Mouse (Mus musculus) brain, embryonic 18.5 days (tissue): Measurements from ENCODE around the gene Syne2.
"Not testable (repeated sequence)": the region's sequence is repeated elsewhere in the genome, so short reads cannot be mapped to it uniquely, and the experiment has no call there.

ENCODE experiments used
- DNase-seq: peaks from one replicate; pipeline ENCODE4 v3.0.0-alpha.2; 2012; ENCODE audit warnings: low read depth, low spot score

Gene Syne2

GRCm38 (mm10) chr12:76095117-76096035 lies 277.4 kb downstream of the Syne2 start:
- DNase-seq, result no peak

- DNase-seq, result no peak
Observed at GRCm38 (mm10) chr12:76102621-76103020, 284.7 kb downstream of the Syne2 start.

- DNase-seq, result no peak
Observed at GRCm38 (mm10) chr12:76104596-76105351, 286.8 kb downstream of the Syne2 start.

GRCm38 (mm10) chr12:76109646-76110405 lies 291.9 kb downstream of the Syne2 start:
- DNase-seq, result no peak

- no peak for DNase-seq
Observed at GRCm38 (mm10) chr12:76111046-76111445, 293.1 kb downstream of the Syne2 start.

- DNase-seq, result no peak
Observed at GRCm38 (mm10) chr12:76116577-76116976, 298.6 kb downstream of the Syne2 start.

GRCm38 (mm10) chr12:76117632-76118153 lies 299.8 kb downstream of the Syne2 start:
- no peak for DNase-seq

- no peak for DNase-seq
Observed at GRCm38 (mm10) chr12:76123223-76123622, 305.3 kb downstream of the Syne2 start.

- DNase-seq, result no peak
Observed at GRCm38 (mm10) chr12:76128306-76128705, 310.4 kb downstream of the Syne2 start.

GRCm38 (mm10) chr12:76128831-76129230 lies 310.9 kb downstream of the Syne2 start:
- no peak for DNase-seq

- DNase-seq, result no peak
Observed at GRCm38 (mm10) chr12:76130281-76130680, 312.3 kb downstream of the Syne2 start.

- DNase-seq, result no peak
Observed at GRCm38 (mm10) chr12:76130891-76131290, 313.0 kb downstream of the Syne2 start.

GRCm38 (mm10) chr12:76132591-76132990 lies 314.7 kb downstream of the Syne2 start:
- no peak for DNase-seq

GRCm38 (mm10) chr12:76133081-76133480 lies 315.1 kb downstream of the Syne2 start:
- not testable (repeated sequence) for DNase-seq

- no peak for DNase-seq
Observed at GRCm38 (mm10) chr12:76136701-76137100, 318.8 kb downstream of the Syne2 start.

GRCm38 (mm10) chr12:76152389-76152788 lies 334.5 kb downstream of the Syne2 start:
- not testable (repeated sequence) for DNase-seq
